Mouse (Mus musculus): ENCODE results near the gene Ugt1a6a. TPM values are rescaled to one million over a fixed set of nuclear protein-coding genes. Genes with fewer than 3 reads are reported as not detected.
"Not testable (repeated sequence)": the region's sequence is repeated elsewhere in the genome, so short reads cannot be mapped to it uniquely, and the experiment has no call there.

Ugt1a6a gene
- polyA plus RNA-seq, 1 experiment: 1.3 TPM

- TF ChIP-seq MAX (IDR thresholded peaks at IDR 0.05) (no peak), CTCF (IDR thresholded peaks at IDR 0.05; ENCODE audit: control insufficient read depth, insufficient read depth, insufficient read length) (no peak), FOSL1 (IDR thresholded peaks at IDR 0.05; ENCODE audit: insufficient read depth, low read length, poor library complexity, severe bottlenecking) (no peak), MYOG (IDR thresholded peaks at IDR 0.05; ENCODE audit: control insufficient read depth, extremely low read depth, insufficient read length) (no peak), CEBPB (IDR thresholded peaks at IDR 0.05; ENCODE audit: low read depth) (no peak)
- H3K79me2 ChIP-seq (ENCODE audit: control insufficient read depth, insufficient read depth): no peaks in the 10 kb centered on the region
- no peak overlapping the region for H3ac ChIP-seq (ENCODE audit: control insufficient read depth, insufficient read length, low read depth)
- H3K79me3 ChIP-seq (ENCODE audit: low read depth): no peaks in the 10 kb centered on the region
- H3K36me3 ChIP-seq (ENCODE audit: control insufficient read depth, insufficient read depth): no peaks in the 10 kb centered on the region
- no peak overlapping the region for H3K4me3 ChIP-seq (ENCODE audit: insufficient read depth, poor library complexity, severe bottlenecking)
- H3K27me3 ChIP-seq (ENCODE audit: control insufficient read depth, insufficient read depth, insufficient read length): no peaks in the 10 kb centered on the region
These were observed 85.7 kb downstream of the Ugt1a6a start for GRCm38 (mm10) chr1:88220336-88220735.

GRCm38 (mm10) chr1:88222216-88222615 is 87.6 kb downstream of the Ugt1a6a start:
- H3K36me3 ChIP-seq (ENCODE audit: control insufficient read depth, insufficient read depth): no peaks in the 10 kb centered on the region
- no peaks in the 10 kb centered on the region for H3K27me3 ChIP-seq (ENCODE audit: control insufficient read depth, insufficient read depth, insufficient read length)
- H3K79me3 ChIP-seq (ENCODE audit: low read depth): no peaks in the 10 kb centered on the region
- no peak overlapping the region for H3ac ChIP-seq (ENCODE audit: control insufficient read depth, insufficient read length, low read depth)
- H3K79me2 ChIP-seq (ENCODE audit: control insufficient read depth, insufficient read depth): no peaks in the 10 kb centered on the region
- TF ChIP-seq MYOG (IDR thresholded peaks at IDR 0.05; ENCODE audit: control insufficient read depth, extremely low read depth, insufficient read length) (no peak), FOSL1 (IDR thresholded peaks at IDR 0.05; ENCODE audit: insufficient read depth, low read length, poor library complexity, severe bottlenecking) (no peak), USF1 (IDR thresholded peaks at IDR 0.05; ENCODE audit: low read depth) (no peak), MYOD1 (IDR thresholded peaks at IDR 0.05; ENCODE audit: control insufficient read depth, insufficient read length, low read depth) (no peak), CEBPB (IDR thresholded peaks at IDR 0.05; ENCODE audit: low read depth) (no peak), CTCF (IDR thresholded peaks at IDR 0.05; ENCODE audit: control insufficient read depth, insufficient read depth, insufficient read length) (no peak), MAX (IDR thresholded peaks at IDR 0.05) (no peak)
- H3K4me3 ChIP-seq (ENCODE audit: insufficient read depth, poor library complexity, severe bottlenecking): no peak overlapping the region

GRCm38 (mm10) chr1:88223011-88223515 is 88.5 kb downstream of the Ugt1a6a start:
- not testable (repeated sequence) for H3K79me3 ChIP-seq (ENCODE audit: low read depth); H3K4me3 ChIP-seq (ENCODE audit: insufficient read depth, poor library complexity, severe bottlenecking); H3ac ChIP-seq (ENCODE audit: control insufficient read depth, insufficient read length, low read depth); H3K27me3 ChIP-seq (ENCODE audit: control insufficient read depth, insufficient read depth, insufficient read length); H3K79me2 ChIP-seq (ENCODE audit: control insufficient read depth, insufficient read depth); H3K36me3 ChIP-seq (ENCODE audit: control insufficient read depth, insufficient read depth)

DNA sequence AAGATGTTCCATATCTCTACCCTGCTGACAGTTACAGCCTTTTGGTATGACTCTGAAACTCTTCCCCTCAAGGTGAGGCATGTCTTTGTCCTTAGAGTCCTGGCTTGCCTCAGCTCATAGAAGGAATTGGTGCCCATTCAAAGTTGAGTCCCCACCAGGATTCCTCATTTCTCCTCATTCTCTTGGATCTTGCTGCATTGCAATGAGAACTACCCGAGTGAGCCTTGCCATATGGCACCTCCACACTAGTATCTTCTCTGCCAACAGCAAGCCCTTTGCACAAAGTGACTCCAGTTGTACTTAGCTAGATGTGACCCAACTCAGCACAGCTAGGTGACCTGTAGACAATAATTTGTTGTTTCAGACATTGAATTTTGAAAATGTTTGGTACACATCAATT is 89.0 kb downstream of the Ugt1a6a start:
- Histone ChIP-seq H3ac (ENCODE audit: control insufficient read depth, insufficient read length, low read depth) (no peak overlapping the region), H3K79me3 (ENCODE audit: low read depth) (no peaks in the 10 kb centered on the region), H3K79me2 (ENCODE audit: control insufficient read depth, insufficient read depth) (no peaks in the 10 kb centered on the region), H3K27me3 (ENCODE audit: control insufficient read depth, insufficient read depth, insufficient read length) (no peaks in the 10 kb centered on the region), H3K36me3 (ENCODE audit: control insufficient read depth, insufficient read depth) (no peaks in the 10 kb centered on the region), H3K4me3 (ENCODE audit: insufficient read depth, poor library complexity, severe bottlenecking) (no peak overlapping the region)
- TF ChIP-seq FOSL1 (IDR thresholded peaks at IDR 0.05; ENCODE audit: insufficient read depth, low read length, poor library complexity, severe bottlenecking) (no peak), USF1 (IDR thresholded peaks at IDR 0.05; ENCODE audit: low read depth) (no peak), CEBPB (IDR thresholded peaks at IDR 0.05; ENCODE audit: low read depth) (no peak), CTCF (IDR thresholded peaks at IDR 0.05; ENCODE audit: control insufficient read depth, insufficient read depth, insufficient read length) (no peak), MAX (IDR thresholded peaks at IDR 0.05) (no peak), MYOG (IDR thresholded peaks at IDR 0.05; ENCODE audit: control insufficient read depth, extremely low read depth, insufficient read length) (no peak), MYOD1 (IDR thresholded peaks at IDR 0.05; ENCODE audit: control insufficient read depth, insufficient read length, low read depth) (no peak)

- Histone ChIP-seq H3ac (ENCODE audit: control insufficient read depth, insufficient read length, low read depth) (no peak overlapping the region), H3K4me3 (ENCODE audit: insufficient read depth, poor library complexity, severe bottlenecking) (no peak overlapping the region), H3K36me3 (ENCODE audit: control insufficient read depth, insufficient read depth) (no peaks in the 10 kb centered on the region), H3K79me3 (ENCODE audit: low read depth) (no peaks in the 10 kb centered on the region), H3K27me3 (ENCODE audit: control insufficient read depth, insufficient read depth, insufficient read length) (no peaks in the 10 kb centered on the region), H3K79me2 (ENCODE audit: control insufficient read depth, insufficient read depth) (no peaks in the 10 kb centered on the region)
- TF ChIP-seq CEBPB (IDR thresholded peaks at IDR 0.05; ENCODE audit: low read depth) (no peak), MAX (IDR thresholded peaks at IDR 0.05) (no peak), MYOD1 (IDR thresholded peaks at IDR 0.05; ENCODE audit: control insufficient read depth, insufficient read length, low read depth) (no peak), MYOG (IDR thresholded peaks at IDR 0.05; ENCODE audit: control insufficient read depth, extremely low read depth, insufficient read length) (no peak)
These were observed 89.6 kb downstream of the Ugt1a6a start for GRCm38 (mm10) chr1:88224029-88224776.

DNA sequence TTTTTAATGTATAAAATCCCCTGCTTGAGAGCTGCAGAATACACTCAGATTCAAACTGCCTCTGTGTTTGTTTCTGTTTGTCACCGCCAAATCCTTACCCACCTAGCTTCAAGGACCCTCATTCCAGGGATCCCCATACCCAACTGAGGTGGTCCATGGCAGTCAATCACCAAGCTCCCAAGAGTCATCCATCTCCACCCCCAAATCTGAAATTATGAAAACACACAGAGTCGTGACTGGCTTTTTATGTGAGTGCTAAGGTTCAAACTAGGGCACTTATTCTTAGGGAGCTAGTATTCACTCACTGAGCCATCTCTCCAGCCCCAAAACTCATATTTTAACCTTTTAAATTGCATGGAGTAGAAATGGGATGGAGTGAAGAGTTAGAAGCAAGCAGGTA is 90.7 kb downstream of the Ugt1a6a start:
- H3K27me3 ChIP-seq (ENCODE audit: control insufficient read depth, insufficient read depth, insufficient read length); H3K36me3 ChIP-seq (ENCODE audit: control insufficient read depth, insufficient read depth); H3K79me3 ChIP-seq (ENCODE audit: low read depth); H3ac ChIP-seq (ENCODE audit: control insufficient read depth, insufficient read length, low read depth); H3K4me3 ChIP-seq (ENCODE audit: insufficient read depth, poor library complexity, severe bottlenecking); H3K79me2 ChIP-seq (ENCODE audit: control insufficient read depth, insufficient read depth): not testable (repeated sequence)
